Mouse (Mus musculus) spleen, adult 18-20 months (tissue): Measurements from ENCODE around the gene Sh3d19.
"Not testable (repeated sequence)": the region's sequence is repeated elsewhere in the genome, so short reads cannot be mapped to it uniquely, and the experiment has no call there.

Experiments used
- DNase-seq, 2 experiments: peaks; one replicate each; pipeline ENCODE4 v3.0.0; 2022; ENCODE audit warnings: mixed read lengths in 2 of 2

Gene Sh3d19

DNA sequence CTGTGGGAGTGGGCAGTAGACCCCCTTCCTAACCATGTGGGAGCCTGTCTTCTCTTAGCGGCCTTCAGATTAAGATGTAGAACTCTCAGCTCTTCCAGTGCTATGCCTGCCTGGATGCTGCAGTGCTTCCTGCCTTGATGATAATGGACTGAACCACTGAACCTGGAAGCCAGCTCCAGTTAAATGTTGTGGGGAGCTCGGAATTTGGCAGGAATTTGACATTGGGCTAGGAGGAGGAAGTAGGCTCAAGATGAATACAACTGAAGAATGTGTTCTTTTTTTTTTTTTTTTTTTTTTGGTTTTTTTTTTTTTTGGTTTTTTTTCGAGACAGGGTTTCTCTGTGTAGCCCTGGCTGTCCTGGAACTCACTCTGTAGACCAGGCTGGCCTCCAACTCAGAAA, 10.9 kb downstream of the Sh3d19 start:
- DNase-seq: not testable (repeated sequence)

DNA sequence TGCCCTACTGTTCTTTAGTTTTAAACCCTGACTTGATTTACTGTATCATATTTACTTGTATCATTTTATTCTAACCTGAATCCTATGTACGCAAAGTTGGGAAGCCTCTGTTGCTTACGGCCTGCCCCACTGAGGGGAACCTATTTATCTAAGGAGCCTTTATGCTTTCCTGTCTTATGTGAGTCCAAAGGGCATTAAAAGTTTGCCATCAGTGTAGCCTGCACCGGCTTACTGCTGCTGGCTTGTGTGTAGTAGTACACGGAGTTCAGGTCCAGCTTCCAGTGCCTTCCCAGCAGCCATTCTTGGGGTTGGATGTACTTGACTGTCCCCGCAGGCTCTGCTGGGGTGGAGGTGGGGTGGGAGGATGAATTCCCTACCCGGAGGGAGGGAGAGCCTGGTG, 13.6 kb downstream of the Sh3d19 start:
- no peak for DNase-seq

DNA sequence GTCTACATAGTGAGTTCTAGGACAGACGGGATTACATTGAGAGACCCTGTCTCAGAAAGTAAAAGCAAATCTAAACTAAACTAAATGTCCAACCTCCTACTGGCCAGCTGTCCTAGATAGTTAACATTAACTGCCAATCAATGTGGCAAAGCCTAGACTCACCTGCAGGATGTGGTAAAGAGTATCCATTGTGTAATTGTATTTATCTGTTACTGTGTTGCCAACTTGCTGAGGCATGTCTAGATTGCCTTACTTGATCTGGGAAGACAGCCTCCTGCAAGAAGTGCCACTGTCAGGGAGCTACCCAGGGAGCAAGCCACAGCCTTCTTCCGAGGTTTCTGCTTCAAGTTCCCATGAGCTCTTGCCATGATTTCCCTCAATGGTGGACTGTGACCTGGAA, 16.3 kb downstream of the Sh3d19 start:
- DNase-seq: no peak

DNA sequence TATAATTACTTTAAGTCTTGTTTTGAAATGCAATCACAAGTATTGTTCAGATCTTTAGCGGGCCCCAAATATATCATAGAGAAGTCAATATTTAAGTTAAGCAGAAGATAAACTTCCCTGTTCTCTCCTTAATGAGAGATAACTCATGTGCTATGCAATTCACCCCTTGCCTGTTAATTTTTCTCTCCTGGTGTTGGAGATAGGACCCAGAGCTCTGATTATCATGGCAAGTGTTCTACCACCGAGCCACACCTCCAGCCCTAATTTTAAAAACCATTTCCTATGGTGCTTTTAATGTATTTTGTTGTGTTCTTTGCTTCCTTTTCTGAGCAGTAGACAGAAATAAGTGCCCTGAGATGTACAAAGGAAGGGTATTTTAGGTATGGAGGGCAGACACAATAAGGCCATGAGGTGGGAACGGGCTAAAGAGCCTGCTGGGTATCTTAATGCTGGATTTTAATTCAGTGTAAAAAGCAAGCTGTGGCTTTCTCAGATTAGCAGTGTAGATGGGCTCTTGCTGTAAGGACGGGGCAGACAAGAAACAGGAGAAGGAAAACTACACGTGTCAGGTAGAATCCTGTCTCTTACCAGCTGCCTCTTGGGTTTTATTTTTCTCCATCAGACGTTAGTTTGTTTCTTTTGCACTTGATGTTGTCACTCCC, 20.4 kb downstream of the Sh3d19 start:
- DNase-seq: no peak

DNA sequence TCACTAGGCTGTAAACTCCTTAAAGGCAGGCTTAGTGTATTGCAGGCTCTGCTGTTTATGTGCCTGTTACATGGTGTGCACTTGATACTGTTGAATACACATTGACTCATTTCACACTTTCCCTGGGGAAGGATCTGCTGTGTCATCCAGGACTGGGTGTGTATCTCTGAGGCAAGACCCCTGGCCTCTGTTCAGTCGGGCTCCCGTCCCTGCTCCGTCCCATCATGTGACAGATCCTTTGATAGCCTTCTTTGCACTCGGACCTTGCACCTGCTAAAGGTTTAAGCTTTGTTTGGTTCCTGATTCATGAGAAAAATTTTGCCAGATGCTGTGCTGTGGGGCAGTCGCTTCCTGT, 20.9 kb downstream of the Sh3d19 start:
- DNase-seq: no peak

DNA sequence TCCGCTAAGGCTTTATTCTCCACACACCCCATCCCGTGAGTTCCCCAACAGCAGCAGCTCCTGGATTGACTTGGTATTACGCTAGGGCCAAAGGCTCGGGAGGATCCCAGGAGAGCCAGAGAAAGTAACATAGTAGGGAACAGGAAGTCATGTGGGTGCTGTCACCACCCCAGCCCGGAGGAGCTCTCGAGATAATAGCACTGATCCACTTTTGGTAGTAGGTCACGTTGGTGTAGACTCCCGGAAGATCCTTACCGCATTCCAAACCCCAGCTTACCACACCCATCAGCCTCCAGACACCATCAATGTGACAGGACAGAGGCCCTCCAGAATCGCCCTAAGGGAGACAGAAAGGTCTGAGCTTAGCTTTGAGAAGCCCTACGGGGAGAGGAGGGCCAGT, 22.8 kb downstream of the Sh3d19 start:
- no peak for DNase-seq

DNA sequence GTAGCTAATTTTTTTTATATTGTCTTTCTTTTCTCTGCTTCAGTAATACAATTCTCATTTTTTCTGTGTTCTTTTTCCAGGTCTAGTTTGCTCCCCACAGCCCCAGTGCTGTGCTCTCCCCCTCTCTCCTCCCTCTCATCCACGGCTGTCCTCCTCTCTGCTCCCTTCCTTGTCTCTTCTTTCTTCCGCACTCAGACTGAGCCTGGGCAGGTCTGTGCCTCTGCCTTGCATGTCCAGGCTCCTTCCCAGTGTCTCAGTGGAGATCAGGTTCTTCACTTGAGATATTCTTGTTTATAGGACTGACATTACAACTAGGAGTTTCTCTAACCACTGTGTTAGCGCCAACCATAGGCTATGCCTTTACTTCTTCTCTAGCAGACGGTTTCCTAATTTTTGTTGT, 23.7 kb downstream of the Sh3d19 start:
- DNase-seq: no peak

DNA sequence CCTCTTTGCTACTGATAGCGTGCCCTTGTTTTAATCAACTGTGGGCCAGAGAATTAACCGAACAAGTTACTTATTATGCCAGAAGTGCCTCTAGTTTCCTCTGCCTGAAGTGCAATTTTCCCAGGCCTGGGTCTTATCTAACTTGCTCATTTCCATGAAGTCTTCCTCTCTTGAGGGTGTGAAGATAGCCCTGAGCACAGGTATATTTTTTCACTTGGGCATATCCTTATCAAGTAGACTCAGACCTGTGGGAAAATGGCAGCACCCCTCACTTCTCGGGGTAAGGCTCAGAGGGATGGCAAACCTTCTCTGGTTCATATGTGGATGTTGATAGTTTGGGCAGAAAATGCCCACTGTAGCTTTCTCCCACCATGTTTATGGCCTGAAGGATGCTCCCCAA, 30.4 kb downstream of the Sh3d19 start:
- DNase-seq: no peak

DNA sequence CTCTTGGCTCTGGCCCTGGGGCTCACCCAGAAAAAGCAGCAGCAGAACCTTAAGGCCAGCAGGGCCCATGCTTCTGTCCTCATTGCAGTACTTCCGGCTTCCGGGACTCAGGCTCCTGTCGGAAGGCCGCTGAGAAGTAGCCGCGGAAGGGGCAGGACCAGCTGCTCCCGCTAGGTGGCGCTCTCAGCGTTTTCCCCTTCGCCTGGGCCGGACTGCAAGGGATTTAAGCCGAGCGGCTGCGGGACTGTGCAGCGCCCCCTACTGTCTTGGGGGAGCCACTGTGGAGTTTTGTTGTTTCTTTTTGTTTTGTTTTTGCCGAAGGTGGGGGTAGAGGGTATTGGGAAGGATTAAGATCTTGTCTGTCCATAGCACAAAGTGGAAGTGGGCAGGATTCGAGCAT, 31.5 kb downstream of the Sh3d19 start, which contains the start of gene Prss48:
Prss48 (minus strand) TSS at position 69 of the 400 bp plus-strand sequence.
- no peak for DNase-seq

DNA sequence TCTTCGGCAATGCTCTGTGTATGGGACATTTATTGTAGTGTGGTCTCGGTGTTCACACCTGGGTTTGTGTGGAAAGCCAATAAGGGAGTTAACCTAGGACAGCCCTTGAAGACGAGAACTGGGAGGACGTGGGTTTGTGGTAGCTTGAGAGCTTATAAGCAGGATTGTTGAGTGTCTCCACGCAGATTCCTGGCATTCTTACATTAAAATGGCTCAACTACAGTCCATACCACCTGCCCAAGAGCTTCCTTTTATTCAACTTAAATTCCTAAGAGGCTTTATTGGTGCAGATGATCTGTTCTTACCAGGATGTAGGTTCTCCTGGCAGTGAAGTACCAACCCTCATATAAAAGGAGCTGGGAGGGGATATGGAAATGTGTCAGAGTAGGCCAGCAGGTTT, 32.0 kb downstream of the Sh3d19 start:
- no peak for DNase-seq

DNA sequence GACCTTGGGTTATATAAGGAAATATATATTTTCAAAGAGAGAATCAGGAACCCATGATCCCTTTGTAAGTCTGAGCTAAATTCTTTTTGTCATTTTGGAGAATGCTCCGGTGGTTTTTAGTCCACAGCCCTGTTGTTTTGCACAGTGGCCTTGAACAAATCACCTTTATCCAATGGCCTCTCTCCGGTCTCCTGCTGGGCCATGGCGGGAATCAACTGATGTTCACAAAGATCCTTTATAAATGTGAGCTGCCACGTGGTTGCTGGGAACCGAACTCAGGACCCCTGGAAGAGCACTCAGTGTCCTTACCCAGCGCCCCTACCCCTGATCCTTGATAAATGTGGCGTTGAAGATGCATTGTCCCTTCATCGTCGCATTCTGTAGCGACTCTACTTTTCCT, 33.8 kb downstream of the Sh3d19 start:
- DNase-seq: no peak

DNA sequence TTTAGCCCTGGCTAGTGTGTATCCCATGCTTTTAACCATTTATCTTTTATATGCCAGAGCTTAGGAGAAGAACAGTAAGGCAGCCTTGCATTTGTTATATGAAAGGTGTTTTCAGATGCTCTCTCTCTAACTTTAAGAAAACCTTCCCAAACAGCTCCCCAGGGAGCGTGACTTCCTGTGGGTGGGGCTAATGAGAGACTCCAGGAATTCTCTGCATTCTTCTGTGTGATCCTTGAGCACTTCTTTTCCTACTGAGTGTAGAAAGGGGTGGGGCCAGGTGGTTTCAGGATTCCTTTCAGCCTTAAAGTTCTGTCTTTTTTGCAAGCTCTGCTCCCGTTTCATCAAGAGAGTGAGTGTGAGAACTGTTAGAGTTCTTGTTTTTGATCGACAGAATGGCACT, 39.7 kb downstream of the Sh3d19 start:
- DNase-seq: no peak

DNA sequence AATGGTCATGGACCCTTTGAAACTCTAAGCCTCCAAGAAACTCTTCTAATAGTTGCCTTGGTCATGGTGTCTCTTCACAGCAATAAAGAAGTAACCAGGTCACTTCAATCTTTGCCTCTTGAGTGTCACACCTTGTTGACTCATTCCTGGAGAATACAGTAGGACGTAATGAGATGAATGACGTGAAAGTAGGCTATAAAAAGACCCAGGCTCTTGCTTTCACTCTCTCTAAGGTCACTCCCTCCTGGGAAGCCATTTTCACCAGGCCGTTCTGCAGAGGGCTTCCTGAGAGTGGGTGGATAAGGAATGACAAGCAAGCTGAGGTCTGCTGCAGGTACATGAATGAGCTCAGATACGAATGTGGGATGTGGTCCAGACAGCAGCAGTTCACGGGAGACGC, 40.5 kb downstream of the Sh3d19 start:
- no peak for DNase-seq

DNA sequence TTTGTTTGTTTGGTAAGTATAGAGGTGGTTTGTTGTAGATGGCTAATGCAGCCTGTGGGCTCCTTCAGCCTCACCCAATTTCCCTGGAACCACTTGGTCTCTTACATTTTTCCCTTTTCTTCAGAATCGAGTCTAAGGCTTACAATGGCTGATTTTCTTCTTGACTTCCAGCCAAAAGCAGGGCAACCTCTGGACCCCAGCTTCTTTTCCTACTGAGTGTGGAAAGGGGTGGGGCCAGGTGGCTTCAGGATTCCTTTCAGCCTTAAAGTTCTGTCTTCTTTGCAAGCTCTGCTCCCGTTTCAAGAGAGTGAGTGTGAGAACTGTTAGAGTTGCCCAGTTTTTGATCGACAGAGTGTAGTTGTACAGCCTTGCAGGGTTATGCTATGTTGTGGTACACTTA, 40.9 kb downstream of the Sh3d19 start:
- DNase-seq: no peak

DNA sequence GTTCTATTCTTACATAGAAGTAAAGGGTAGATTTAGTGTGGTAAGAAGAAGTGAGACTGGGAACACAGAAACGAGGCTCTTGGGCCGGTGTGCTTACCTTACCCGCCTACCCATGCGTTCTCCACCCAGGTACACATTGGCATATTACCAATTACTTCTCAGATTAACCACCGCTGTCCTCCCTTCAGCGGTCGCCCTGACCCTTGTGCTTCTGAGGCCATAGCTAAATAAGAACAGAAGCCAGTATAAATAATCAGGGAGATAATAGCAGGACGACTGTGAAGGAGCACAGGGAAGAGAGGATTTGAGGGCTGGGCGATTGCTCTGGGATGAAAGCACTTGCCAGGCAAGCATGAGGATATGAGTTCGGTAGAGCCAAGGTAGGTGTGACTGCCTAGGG, 42.9 kb downstream of the Sh3d19 start:
- DNase-seq: no peak

DNA sequence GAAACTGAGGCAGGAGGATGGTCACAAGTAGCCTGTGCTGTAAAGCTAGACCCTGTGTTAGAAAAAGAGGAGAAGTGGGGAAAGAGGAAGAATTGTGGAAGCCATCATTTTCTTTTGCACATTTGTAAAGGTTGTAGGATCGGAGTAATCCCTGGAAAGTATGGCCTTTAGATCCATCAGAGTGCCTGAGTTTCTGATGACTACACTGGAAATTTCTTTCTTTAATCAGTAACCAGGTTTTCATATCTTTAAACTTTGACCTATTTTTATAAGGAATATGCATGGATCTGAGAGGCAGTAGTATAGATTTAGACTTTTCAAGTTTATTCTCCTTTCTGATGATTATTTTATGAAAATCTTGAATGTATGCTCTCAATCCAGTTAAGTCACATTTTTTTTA, 46.1 kb downstream of the Sh3d19 start:
- no peak for DNase-seq

DNA sequence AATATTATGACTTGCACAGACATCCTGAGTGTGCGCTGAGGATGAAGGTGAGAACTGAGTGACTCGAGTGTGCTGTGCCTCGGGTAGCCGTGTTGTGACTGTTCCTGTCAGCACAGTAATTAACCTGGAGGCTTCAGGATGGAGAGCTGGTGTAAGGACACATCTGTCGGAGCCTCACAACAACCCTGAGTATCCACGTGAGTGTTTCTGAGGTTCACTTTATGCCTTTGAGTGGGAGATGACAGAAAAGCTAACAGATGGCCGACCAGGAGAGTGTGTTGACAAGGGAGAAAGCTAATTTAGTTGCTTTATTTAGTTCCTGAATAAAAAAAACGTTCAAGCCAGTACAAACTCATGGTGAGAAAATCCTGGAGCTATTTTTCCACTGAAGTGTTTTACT, 46.6 kb downstream of the Sh3d19 start:
- no peak for DNase-seq

DNA sequence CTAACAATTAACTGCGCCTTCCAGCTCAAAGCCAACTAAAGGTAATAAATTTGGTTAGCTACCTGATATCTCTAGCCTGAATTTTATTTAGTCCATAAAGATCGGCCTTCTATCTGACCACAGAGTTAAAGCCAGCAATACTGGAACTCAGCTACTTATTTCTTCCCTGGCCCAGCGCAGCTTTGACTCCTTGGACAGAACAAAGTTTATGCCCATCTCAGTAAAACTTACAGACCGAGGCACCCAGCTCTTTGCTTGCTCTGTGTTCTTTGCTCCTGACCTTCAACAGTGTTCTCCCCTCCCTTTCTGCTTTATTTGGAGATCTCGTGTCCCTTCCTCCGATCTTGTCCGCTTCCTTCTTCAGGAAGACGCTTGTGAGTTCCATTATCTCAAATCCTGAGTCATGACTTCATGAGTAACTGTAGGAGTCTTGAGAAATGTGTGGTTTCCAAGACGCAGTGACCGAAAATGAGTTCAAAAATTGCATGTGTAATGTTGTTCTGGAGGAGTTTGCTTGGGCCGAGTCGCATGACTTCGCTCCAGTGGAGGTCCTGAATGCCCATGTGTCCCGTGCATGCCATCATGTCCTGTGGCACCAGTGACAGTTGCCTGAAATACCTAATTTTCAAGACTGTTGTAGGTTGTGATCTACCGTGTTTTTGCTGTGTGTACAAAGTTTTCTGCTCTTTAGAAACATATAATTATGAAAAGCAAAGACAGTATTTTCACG, 50.2 kb downstream of the Sh3d19 start:
- DNase-seq: no peak

DNA sequence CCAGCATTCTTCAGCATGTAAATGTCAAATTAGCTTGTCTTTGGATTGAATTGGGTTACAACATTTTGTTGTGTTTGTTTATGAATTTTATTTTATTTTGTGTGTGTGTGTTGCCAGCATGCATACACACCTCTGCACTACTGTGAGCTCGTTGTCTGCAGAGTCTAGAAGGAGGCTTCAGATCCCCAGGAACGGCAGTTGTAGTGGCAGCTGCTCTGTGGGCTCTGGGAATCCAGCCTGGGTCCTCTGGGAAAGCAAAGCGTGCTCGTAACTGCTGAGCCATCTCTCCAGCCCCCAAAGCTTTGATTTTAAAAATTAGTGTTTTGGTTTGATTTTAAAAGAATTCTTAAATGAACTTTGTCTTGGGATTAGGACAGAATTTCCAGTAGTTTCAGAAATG, 50.7 kb downstream of the Sh3d19 start:
- no peak for DNase-seq

DNA sequence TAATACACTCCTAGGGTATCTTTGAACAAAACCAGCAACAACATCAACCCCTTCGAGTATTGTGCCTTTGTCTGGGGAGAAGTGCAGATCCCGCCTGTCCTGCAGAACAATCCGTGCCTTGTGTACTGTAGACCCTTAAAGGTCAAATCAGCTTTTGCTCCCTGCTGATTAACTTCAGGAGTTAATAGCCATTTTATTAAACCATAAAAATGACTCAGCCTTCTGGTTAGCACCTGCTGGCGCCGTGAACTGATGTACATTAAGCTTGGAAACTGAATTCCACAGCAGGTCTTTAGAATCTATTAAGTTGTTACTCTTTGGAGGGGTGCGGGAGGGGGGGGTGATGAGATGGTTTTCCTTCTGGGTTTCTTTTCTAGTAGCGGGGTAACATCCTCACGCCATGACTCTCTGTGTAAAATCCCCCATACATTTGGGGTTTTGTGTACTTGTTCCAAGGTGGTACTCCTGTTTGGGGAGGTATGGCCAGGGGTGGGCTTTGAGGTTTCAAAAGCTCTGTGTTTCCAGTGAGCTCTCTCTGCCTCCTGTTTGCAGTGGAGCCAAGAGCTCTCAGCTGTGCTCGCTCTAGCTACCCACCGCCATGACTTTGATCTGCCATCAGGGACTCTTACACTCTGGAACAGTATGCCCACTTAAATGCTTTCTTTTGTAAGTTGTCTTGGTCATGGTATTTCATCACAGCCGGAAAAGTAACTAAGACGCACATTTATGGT, 53.3 kb downstream of the Sh3d19 start:
- DNase-seq: no peak

DNA sequence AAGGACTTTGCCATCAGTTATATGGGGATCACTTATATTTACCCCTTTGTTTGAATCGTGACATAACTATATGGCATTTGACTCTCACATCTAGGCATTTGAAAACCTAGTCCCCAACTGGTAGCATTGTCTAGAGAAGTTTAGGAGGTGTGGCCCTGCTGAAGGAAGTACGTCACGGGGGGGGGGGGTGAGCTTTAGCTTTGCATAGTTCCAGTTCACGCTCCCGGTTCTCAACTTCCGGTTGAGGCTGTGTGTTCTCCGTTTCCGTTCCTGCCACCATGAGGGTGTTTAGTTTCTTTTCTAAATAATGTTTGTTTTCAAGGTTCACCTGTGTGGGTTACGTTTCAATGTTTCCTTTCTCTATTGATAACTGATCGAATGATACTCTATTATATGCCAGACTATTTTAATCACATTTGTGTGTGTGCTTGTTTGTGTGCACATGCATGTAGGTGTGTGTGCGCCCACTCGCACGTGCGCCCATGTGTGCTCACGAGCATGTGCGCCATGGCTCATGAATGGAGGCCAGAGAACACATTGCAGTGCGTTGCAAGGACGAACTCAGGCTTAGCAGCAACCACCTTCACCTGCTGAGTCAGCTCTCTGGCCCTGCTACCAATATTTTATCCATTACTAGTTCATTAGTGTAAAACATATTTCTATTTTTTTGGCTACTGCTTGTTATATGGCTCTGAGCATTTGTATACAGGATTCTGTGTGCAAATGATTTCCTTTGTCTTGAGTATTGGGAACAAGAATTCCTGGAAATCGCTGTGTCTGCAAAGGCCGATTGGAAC, 54.6 kb downstream of the Sh3d19 start:
- no peak for DNase-seq

DNA sequence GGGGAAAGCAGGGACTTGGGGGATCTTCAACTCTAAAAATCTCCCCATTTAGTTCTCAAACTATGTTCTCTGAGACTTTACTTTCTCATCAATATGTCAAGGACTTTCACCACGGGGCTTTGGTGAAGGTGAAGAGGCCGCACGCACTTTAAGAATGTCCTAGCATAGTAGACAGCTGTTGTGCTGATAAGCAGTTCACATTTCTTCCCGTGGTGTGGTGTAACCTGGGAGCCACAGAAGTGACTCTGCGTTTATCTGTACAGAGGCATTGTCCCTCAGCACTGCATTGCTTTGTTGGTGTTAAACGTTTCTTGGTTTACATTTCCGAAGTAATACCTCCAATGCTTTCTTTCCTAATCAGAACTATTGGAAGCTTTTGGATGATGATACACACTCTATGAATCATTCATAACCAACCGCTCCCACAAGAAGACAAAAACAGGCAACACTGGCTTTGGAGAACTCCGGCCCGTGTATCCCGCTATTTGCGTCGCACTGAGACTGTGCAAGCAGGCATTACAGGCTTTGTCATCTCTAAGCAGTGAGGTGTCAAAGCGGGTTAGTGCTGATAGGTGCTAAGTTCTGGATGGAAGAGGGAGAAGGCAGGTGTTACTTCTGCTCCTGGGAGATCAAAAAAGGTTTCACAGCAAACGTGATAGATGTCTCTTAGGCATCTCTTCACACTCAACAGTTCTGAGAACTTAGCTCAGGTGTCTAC, 57.9 kb downstream of the Sh3d19 start:
- no peak for DNase-seq

DNA sequence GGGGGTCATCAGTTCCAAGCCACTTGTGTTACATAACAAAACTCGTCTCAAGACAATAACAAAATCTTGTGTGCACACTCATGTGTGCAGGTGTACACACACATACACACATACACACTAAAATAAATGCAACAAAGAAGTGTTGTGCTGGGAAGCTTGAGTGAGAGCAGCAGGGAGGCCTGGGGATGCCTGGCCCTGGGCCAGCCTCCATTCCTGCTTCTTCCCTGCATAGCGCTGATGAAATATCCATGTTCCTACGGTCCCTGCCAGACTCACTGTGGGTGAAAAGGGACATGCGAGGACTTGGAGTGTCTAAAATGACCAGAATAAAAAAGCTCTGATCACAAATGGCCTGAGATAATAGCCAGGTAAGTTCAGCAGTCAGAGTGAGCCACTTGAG, 59.7 kb downstream of the Sh3d19 start:
- no peak for DNase-seq
